Mouse (Mus musculus): ENCODE data around the gene Fhad1. TPM values are rescaled to one million over a fixed set of nuclear protein-coding genes. Genes with fewer than 3 reads are reported as not detected.

Gene Fhad1
- not detected for total RNA-seq (2023)

DNA sequence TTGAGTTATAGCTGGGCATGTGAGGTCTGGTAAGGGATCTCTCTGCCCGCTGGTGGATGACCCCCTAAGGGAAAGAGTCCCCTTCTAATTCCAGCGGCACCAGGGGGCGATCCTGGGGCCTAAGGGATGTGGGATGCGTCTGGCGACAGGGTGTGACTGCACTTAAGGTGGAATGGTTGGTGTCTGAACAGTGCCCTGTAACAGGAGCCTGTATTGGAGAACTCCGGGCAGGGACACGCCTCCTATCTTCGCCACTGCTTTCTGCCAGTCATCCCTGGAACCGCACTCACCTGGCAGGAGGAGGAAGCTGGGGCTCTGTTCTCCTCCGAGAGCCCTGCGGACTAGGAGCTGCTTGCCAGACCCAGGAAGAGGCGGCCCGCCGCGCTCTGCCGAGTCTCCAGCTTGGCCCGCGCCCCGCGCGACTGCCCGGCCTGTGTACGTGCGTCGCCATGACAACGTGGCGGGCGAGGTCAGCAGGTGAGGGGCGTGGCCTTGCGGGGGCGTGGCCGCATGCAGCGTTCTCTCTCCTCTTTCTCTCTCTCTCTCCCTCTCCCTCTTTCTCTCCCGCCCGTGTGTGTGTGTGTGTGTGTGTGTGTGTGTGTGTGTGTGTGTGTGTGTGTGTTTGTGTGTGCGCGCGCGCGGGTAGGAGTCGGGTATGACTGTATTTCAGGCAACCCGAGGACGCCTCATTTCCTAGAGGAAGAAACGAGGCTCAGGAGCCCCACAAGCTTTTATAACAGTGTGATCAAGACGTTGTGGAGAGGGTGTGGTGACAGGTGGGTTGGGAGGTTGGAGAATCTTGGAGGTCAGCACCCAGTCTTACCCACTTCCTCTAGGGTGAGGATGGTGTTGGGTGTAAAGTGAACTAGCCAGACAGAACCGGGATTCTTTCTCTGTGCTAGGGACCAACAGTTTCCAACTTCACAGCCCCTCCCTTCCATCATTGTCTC lies at the start of gene Fhad1:
TSS of gene Fhad1 (minus strand) at position 424 of the 950 bp plus-strand sequence.

GRCm38 (mm10) chr4:141874601-141875460 lies 140.1 kb downstream of the Fhad1 start, which contains the start of gene Efhd2:
TSS of gene Efhd2 (minus strand) at chr4:141874920.

GRCm38 (mm10) chr4:141845999-141846398 lies 168.9 kb downstream of the Fhad1 start, which contains the start of gene Ctrc:
TSS of gene Ctrc (minus strand) at chr4:141846359.

Other genes starting within 250 kb of the Fhad1 start
- gene Dnajc16, start 224.2 kb downstream of the Fhad1 start, total RNA-seq (2023), result 1 to 10 TPM; 4.9 TPM
- gene Casp9, start 221.5 kb downstream of the Fhad1 start, total RNA-seq (2023), result 10 to 100 TPM; 20.4 to 20.5 TPM
- gene Cela2a, start 188.9 kb downstream of the Fhad1 start, total RNA-seq (2023), result not detected
- gene Ctrc, start 168.7 kb downstream of the Fhad1 start, total RNA-seq (2023), result not detected
- gene Efhd2, start 140.2 kb downstream of the Fhad1 start, total RNA-seq (2023), result 100 to 1,000 TPM; 118 to 123 TPM
- 10 to 100 TPM in 1 of 2 experiments, 1 to 10 TPM in 1; 9.5 to 10.7 TPM for gene Tmem51, start 69.2 kb upstream of the Fhad1 start, total RNA-seq (2023)
- not detected for gene Kazn, start 224.3 kb upstream of the Fhad1 start, total RNA-seq (2023)

Measured in neutrophil, adult 83 days (primary cell).